Mouse (Mus musculus) ES-Bruce4 (cell line): ENCODE results near the gene Gm20807. TPM values are rescaled to one million over a fixed set of nuclear protein-coding genes. Genes with fewer than 3 reads are reported as not detected.
"Not testable (repeated sequence)": the region's sequence is repeated elsewhere in the genome, so short reads cannot be mapped to it uniquely, and the experiment has no call there.

Source experiments
- H3K27ac ChIP-seq: 2 replicates; pipeline ENCODE4 v1.5.1; 2012; ENCODE audit warnings: low read length, inconsistent platforms; ENCODE audit not compliant: insufficient read depth
- H3K27me3 ChIP-seq: 2 replicates; pipeline ENCODE4 v1.6.1; 2012; ENCODE audit warnings: mild to moderate bottlenecking, low read length, inconsistent platforms; ENCODE audit not compliant: control insufficient read depth, poor library complexity, insufficient read depth, severe bottlenecking
- H3K36me3 ChIP-seq: 2 replicates; pipeline ENCODE4 v1.6.1; 2012; ENCODE audit warnings: inconsistent platforms, mild to moderate bottlenecking, low read length, moderate library complexity; ENCODE audit not compliant: control insufficient read depth, poor library complexity, insufficient read depth, severe bottlenecking
- H3K4me1 ChIP-seq: one replicate; pipeline ENCODE4 v1.8.1; 2011; ENCODE audit warnings: low read length; ENCODE audit not compliant: control insufficient read depth, insufficient read depth
- H3K4me3 ChIP-seq: 2 replicates; pipeline ENCODE4 v1.5.1; 2011; ENCODE audit warnings: low read depth, mild to moderate bottlenecking, low read length
- H3K9ac ChIP-seq: 2 replicates; pipeline ENCODE4 v1.6.1; 2012; ENCODE audit warnings: low read depth, mild to moderate bottlenecking, inconsistent platforms; ENCODE audit not compliant: poor library complexity, severe bottlenecking
- H3K9me3 ChIP-seq: replicated peaks from 2 replicates; pipeline ENCODE4 v1.6.1; 2012; ENCODE audit warnings: mild to moderate bottlenecking, low read length, inconsistent platforms; ENCODE audit not compliant: control insufficient read depth, poor library complexity, insufficient read depth, severe bottlenecking
- polyA plus RNA-seq: library from polyadenylated mRNA; stranded (reverse); fragments of >200 nt; gene quantifications from 2 replicates; pipeline ENCODE4 v1.2.4, GENCODE M21; 2011; ENCODE audit warnings: low read depth; ENCODE audit not compliant: missing spikeins, insufficient read depth, insufficient read length

Gene Gm20807
- polyA plus RNA-seq = not detected in 2 replicates

- H3K36me3 ChIP-seq, H3K4me1 ChIP-seq, H3K4me3 ChIP-seq, H3K27ac ChIP-seq, H3K27me3 ChIP-seq, H3K9me3 ChIP-seq, H3K9ac ChIP-seq: not testable (repeated sequence)
These were observed at the start of gene Gm20807 for GRCm38 (mm10) chrY:13042591-13042990. Gm20807 (plus strand) TSS chrY:13042891.

Other genes starting within 250 kb of the Gm20807 start
- gene Gm21891, start 90.6 kb downstream of the Gm20807 start, polyA plus RNA-seq = not detected in 2 replicates
- gene Gm21425, start 119.1 kb downstream of the Gm20807 start, polyA plus RNA-seq = not detected in 2 replicates
- gene Gm21828, start 181.0 kb downstream of the Gm20807 start, polyA plus RNA-seq = not detected in 2 replicates
- not detected in 2 replicates for gene Gm21440, start 209.5 kb downstream of the Gm20807 start, polyA plus RNA-seq
- not detected in 2 replicates for gene Gm21454, start 209.6 kb downstream of the Gm20807 start, polyA plus RNA-seq